Mouse (Mus musculus) CH12.LX (cell line): ENCODE measurements around the gene Samsn1. TPM values are rescaled to one million over a fixed set of nuclear protein-coding genes. Genes with fewer than 3 reads are reported as not detected.

ENCODE experiments used
- DNase-seq: peaks from one replicate; pipeline ENCODE4 v3.0.0-alpha.2; 2013; ENCODE audit errors: extremely low read depth
- H3K27ac ChIP-seq: 2 replicates; pipeline ENCODE4 v1.5.1; 2012; ENCODE audit warnings: low read depth, mild to moderate bottlenecking, control low read depth, moderate library complexity; ENCODE audit not compliant: insufficient read depth
- H3K27me3 ChIP-seq: replicated peaks from 2 replicates; pipeline ENCODE3; 2012; ENCODE audit warnings: inconsistent platforms
- H3K36me3 ChIP-seq, 2 experiments: replicated peaks in 1 of 2; 2 replicates each; pipeline versions ENCODE3 to v1.6.1; 2012; ENCODE audit warnings: inconsistent platforms in 1 of 2, low read length in 1 of 2, mild to moderate bottlenecking in 1 of 2, mixed read lengths in 1 of 2, moderate library complexity in 1 of 2; ENCODE audit not compliant: control insufficient read depth in 1 of 2, insufficient read depth in 1 of 2
- H3K4me1 ChIP-seq, 2 experiments: 2 replicates each; pipeline ENCODE4 v1.6.1; 2012; ENCODE audit warnings: inconsistent platforms in 1 of 2, moderate library complexity in 1 of 2; ENCODE audit not compliant: insufficient read depth in 2 of 2, control insufficient read depth in 1 of 2
- H3K4me2 ChIP-seq: 2 replicates; pipeline ENCODE4 v1.6.1; 2012; ENCODE audit warnings: low read depth, mild to moderate bottlenecking, control low read depth; ENCODE audit not compliant: poor library complexity, insufficient read depth, severe bottlenecking
- H3K4me3 ChIP-seq, 3 experiments: fragments of 150-350 bp in 1 of 3; sonication (generic) in 1 of 3; replicated peaks in 1 of 3; 2 replicates each; pipeline versions ENCODE3 to v1.5.1; 2011 to 2012; ENCODE audit warnings: low read depth in 2 of 3, low read length in 2 of 3, mild to moderate bottlenecking in 2 of 3, moderate library complexity in 2 of 3, control low read depth in 1 of 3, improper control_type of control experiment in 1 of 3, inconsistent platforms in 1 of 3, mixed read lengths in 1 of 3; ENCODE audit not compliant: poor library complexity in 1 of 3
- H3K79me2 ChIP-seq: replicated peaks from 2 replicates; pipeline ENCODE4 v1.6.1; 2012; ENCODE audit warnings: mild to moderate bottlenecking, moderate library complexity; ENCODE audit not compliant: control insufficient read depth, poor library complexity, insufficient read depth, severe bottlenecking; ENCODE audit errors: extremely low read depth
- H3K9ac ChIP-seq: 2 replicates; pipeline ENCODE4 v1.6.1; 2012; ENCODE audit warnings: low read depth, mild to moderate bottlenecking, control low read depth, moderate library complexity; ENCODE audit not compliant: insufficient read depth
- H3K9me3 ChIP-seq: replicated peaks from 2 replicates; pipeline ENCODE3; 2012; ENCODE audit warnings: low read length, inconsistent platforms, mixed read lengths
- CTCF ChIP-seq, 2 experiments: IDR thresholded peaks in 1 of 2; conservative IDR thresholded peaks in 1 of 2; 2 replicates each; pipeline ENCODE4 v1.5.1; 2011 to 2012; ENCODE audit warnings: low read depth in 2 of 2, low read length in 2 of 2, improper control_type of control experiment in 1 of 2, inconsistent platforms in 1 of 2, mild to moderate bottlenecking in 1 of 2, moderate library complexity in 1 of 2
- E2F4 ChIP-seq: IDR thresholded peaks from 2 replicates; pipeline ENCODE4 v1.6.1; 2011; ENCODE audit warnings: low read depth, low read length, improper control_type of control experiment; ENCODE audit not compliant: insufficient replicate concordance
- EP300 ChIP-seq: IDR thresholded peaks from 2 replicates; pipeline ENCODE4 v1.6.1; 2011; ENCODE audit warnings: low read length, improper control_type of control experiment
- GABPA ChIP-seq: IDR thresholded peaks from 2 replicates; pipeline ENCODE4 v1.6.1; 2012; ENCODE audit warnings: low read depth, low read length, improper control_type of control experiment, inconsistent platforms; ENCODE audit not compliant: insufficient replicate concordance
- HCFC1 ChIP-seq: IDR thresholded peaks from 2 replicates; pipeline ENCODE4 v1.6.1; 2012; ENCODE audit warnings: low read depth, mild to moderate bottlenecking, inconsistent platforms, low read length, improper control_type of control experiment
- IRF4 ChIP-seq: IDR thresholded peaks from 2 replicates; pipeline ENCODE4 v1.6.1; 2014; ENCODE audit warnings: low read depth, mild to moderate bottlenecking, inconsistent platforms, low read length, improper control_type of control experiment
- KAT2A ChIP-seq: IDR thresholded peaks from 2 replicates; pipeline ENCODE4 v1.6.1; 2012; ENCODE audit warnings: low read length, improper control_type of control experiment, inconsistent platforms; ENCODE audit not compliant: insufficient replicate concordance
- MEF2A ChIP-seq: IDR thresholded peaks from 2 replicates; pipeline ENCODE4 v1.6.1; 2014; ENCODE audit warnings: low read depth, mild to moderate bottlenecking, inconsistent platforms, low read length, improper control_type of control experiment, borderline replicate concordance
- MXI1 ChIP-seq: IDR thresholded peaks from 2 replicates; pipeline ENCODE4 v1.6.1; 2011; ENCODE audit warnings: mild to moderate bottlenecking, low read depth, low read length, improper control_type of control experiment
- MYC ChIP-seq: IDR thresholded peaks from 2 replicates; pipeline ENCODE4 v1.6.1; 2011; ENCODE audit warnings: low read depth, mild to moderate bottlenecking, improper control_type of control experiment, low read length
- POLR2A ChIP-seq: IDR thresholded peaks from 2 replicates; pipeline ENCODE4 v1.6.1; 2011; ENCODE audit warnings: low read depth, mild to moderate bottlenecking, improper control_type of control experiment, low read length
- POLR2AphosphoS2 ChIP-seq: IDR thresholded peaks from 2 replicates; pipeline ENCODE4 v1.6.1; 2011; ENCODE audit warnings: low read depth, low read length, improper control_type of control experiment
- RAD21 ChIP-seq: IDR thresholded peaks from 2 replicates; pipeline ENCODE4 v1.6.1; 2011; ENCODE audit warnings: low read depth, mild to moderate bottlenecking, low read length, improper control_type of control experiment, moderate library complexity
- TBP ChIP-seq: conservative IDR thresholded peaks from 2 replicates; pipeline ENCODE4 v1.6.1; 2011; ENCODE audit warnings: low read depth, low read length, improper control_type of control experiment
- UBTF ChIP-seq: IDR thresholded peaks from 2 replicates; pipeline ENCODE4 v1.6.1; 2012; ENCODE audit warnings: low read depth, mild to moderate bottlenecking, inconsistent platforms, low read length, improper control_type of control experiment, moderate library complexity
- USF1 ChIP-seq: IDR thresholded peaks from 2 replicates; pipeline ENCODE4 v1.6.1; 2014; ENCODE audit warnings: low read depth, mild to moderate bottlenecking, inconsistent platforms, low read length, improper control_type of control experiment
- ZC3H11A ChIP-seq: IDR thresholded peaks from 2 replicates; pipeline ENCODE4 v1.6.1; 2012; ENCODE audit warnings: low read depth, mild to moderate bottlenecking, inconsistent platforms, low read length, improper control_type of control experiment
- ZMIZ1 ChIP-seq: IDR thresholded peaks from 2 replicates; pipeline ENCODE4 v1.6.1; 2012; ENCODE audit warnings: low read depth, mild to moderate bottlenecking, inconsistent platforms, low read length, improper control_type of control experiment
- dilution Hi-C: fragments of 300-500 bp; cut with MboI; formaldehyde crosslinking; loops from 2 replicates; pipeline ENCODE4 v1.14.3; 2020; ENCODE audit warnings: low sequenced_read_pairs; ENCODE audit not compliant: extremely low pct_unique_long_range_greater_than_20kb, extremely low pct_ligation_motif_present
- in situ Hi-C: fragments of 300-500 bp; cut with MboI; formaldehyde crosslinking; loops from 3 replicates; pipeline ENCODE4 v1.14.3; 2019; ENCODE audit warnings: low sequenced_read_pairs, low pct_ligation_motif_present, low pct_unique_long_range_greater_than_20kb, mixed read lengths
- polyA plus RNA-seq: library from polyadenylated mRNA; unstranded; fragments of >175 nt; gene quantifications from 2 replicates; pipeline ENCODE4 v1.2.1, GENCODE M21; 2012; ENCODE audit warnings: low read depth; ENCODE audit not compliant: insufficient read length
- total RNA-seq, 2 experiments: library from RNA; depleted of rRNA; stranded (reverse); fragments of 300-350 nt in 1 of 2; fragments of >200 nt in 1 of 2; gene quantifications; 2 replicates each; pipeline ENCODE4 v1.2.3; 2012 to 2014

Samsn1 gene
- total and polyA plus RNA-seq, 3 experiments: 27.7 to 76.9 (median 29.6) TPM

GRCm38 (mm10) chr16:75961487-75961886 is 60.6 kb downstream of the Samsn1 start:
- H3K79me2 ChIP-seq: no peaks in the 10 kb centered on the region
- no peak overlapping the region for H3K4me3 ChIP-seq
- in situ Hi-C loops: no loop called here

GRCm38 (mm10) chr16:75961036-75961435 is 61.0 kb downstream of the Samsn1 start:
- Histone ChIP-seq H3K9ac (no peak overlapping the region), H3K36me3 (no peaks in the 10 kb centered on the region), H3K4me2 (peak overlapping the region; percentile 4; the same call in 1 of the 2 replicates), H3K9me3 (no peaks in the 10 kb centered on the region), H3K27ac (no peak overlapping the region), H3K4me3 (no peak overlapping the region), H3K4me1 (no peaks in the 10 kb centered on the region), H3K27me3 (no peaks in the 10 kb centered on the region), H3K79me2 (no peaks in the 10 kb centered on the region)
- in situ Hi-C loops (no loop called here), dilution Hi-C loops (no loop called here)
- DNase-seq: no peak
- TF ChIP-seq CTCF (conservative IDR thresholded peaks at IDR 0.05 in 1 of 2, IDR thresholded peaks at IDR 0.05 in 1 of 2; ENCODE audit: low read depth in 2 of 2, low read length in 2 of 2): no peak
- no peak for TF ChIP-seq HCFC1
- TF ChIP-seq RAD21: no peak

More at GRCm38 (mm10) chr16:75961487-75961886, 60.6 kb downstream of the Samsn1 start:
- Histone ChIP-seq H3K27me3 (no peaks in the 10 kb centered on the region), H3K36me3 (no peaks in the 10 kb centered on the region)
- DNase-seq: no peak
- no peak for TF ChIP-seq KAT2A
- TF ChIP-seq ZMIZ1: no peak
- TF ChIP-seq MXI1: no peak
- TF ChIP-seq EP300: no peak
- no peak for TF ChIP-seq RAD21
- TF ChIP-seq MYC: no peak
- no peak for TF ChIP-seq E2F4
- TF ChIP-seq POLR2AphosphoS2: no peak
- TF ChIP-seq MEF2A: no peak
- no peak for TF ChIP-seq ZC3H11A
- no peak for TF ChIP-seq UBTF
- no peak for TF ChIP-seq GABPA
- TF ChIP-seq IRF4: no peak
- no peak for TF ChIP-seq HCFC1
- TF ChIP-seq TBP: no peak
- TF ChIP-seq USF1: no peak
- no peak for TF ChIP-seq POLR2A
- TF ChIP-seq, all 38 proteins: peak for 0
- dilution Hi-C loops: no loop called here
- no peaks in the 10 kb centered on the region for H3K9me3 ChIP-seq
- H3K27ac ChIP-seq: no peak overlapping the region
- H3K9ac ChIP-seq: no peak overlapping the region
- no peaks in the 10 kb centered on the region for H3K4me1 ChIP-seq
- no peak overlapping the region for H3K4me2 ChIP-seq
